Mouse (Mus musculus) embryonic facial prominence, embryonic 10.5 days (tissue): ENCODE measurements around the gene Zfp931. TPM values are rescaled to one million over a fixed set of nuclear protein-coding genes. Genes with fewer than 3 reads are reported as not detected.
"Not testable (repeated sequence)": the region's sequence is repeated elsewhere in the genome, so short reads cannot be mapped to it uniquely, and the experiment has no call there.

ENCODE experiments used
- DNase-seq: peaks from one replicate; pipeline ENCODE4 v3.0.0-alpha.2; 2017; ENCODE audit warnings: low spot score
- H3K27ac ChIP-seq: fragments of 300-500 bp; sonication (generic); replicated peaks from 2 replicates; pipeline ENCODE4 v1.5.1; 2016; ENCODE audit warnings: mild to moderate bottlenecking
- H3K27me3 ChIP-seq: fragments of 300-500 bp; sonication (generic); replicated peaks from 2 replicates; pipeline ENCODE4 v1.6.1; 2016; ENCODE audit warnings: low read depth, mild to moderate bottlenecking; ENCODE audit not compliant: poor library complexity, severe bottlenecking
- H3K36me3 ChIP-seq: fragments of 300-500 bp; sonication (generic); replicated peaks from 2 replicates; pipeline ENCODE4 v1.6.1; 2016; ENCODE audit warnings: mild to moderate bottlenecking, moderate library complexity
- H3K4me1 ChIP-seq: fragments of 300-500 bp; sonication (generic); 2 replicates; pipeline ENCODE4 v1.6.1; 2016
- H3K4me3 ChIP-seq: fragments of 300-500 bp; sonication (generic); 2 replicates; pipeline ENCODE4 v1.5.1; 2016; ENCODE audit warnings: mild to moderate bottlenecking, moderate library complexity
- H3K9me3 ChIP-seq: fragments of 300-500 bp; sonication (generic); 2 replicates; pipeline ENCODE4 v1.6.1; 2016; ENCODE audit warnings: mild to moderate bottlenecking
- WGBS: fragments of 180-500 bp; shearing (Covaris S2); methylation state at CpG from one replicate; pipeline ENCODE4 v1.1.7; 2016; 5-methylcytosine and 5-hydroxymethylcytosine counted together
- polyA plus RNA-seq: library from polyadenylated mRNA; unstranded; fragments of >200 nt; fragmentation: Nextera tagmentation; extraction: Ambion mirVana; gene quantifications from 2 replicates; pipeline ENCODE4 v1.2.1, GENCODE M21; 2016

Gene Zfp931
- polyA plus RNA-seq, 1 experiment from 2014 or later = 16.5 TPM

DNA sequence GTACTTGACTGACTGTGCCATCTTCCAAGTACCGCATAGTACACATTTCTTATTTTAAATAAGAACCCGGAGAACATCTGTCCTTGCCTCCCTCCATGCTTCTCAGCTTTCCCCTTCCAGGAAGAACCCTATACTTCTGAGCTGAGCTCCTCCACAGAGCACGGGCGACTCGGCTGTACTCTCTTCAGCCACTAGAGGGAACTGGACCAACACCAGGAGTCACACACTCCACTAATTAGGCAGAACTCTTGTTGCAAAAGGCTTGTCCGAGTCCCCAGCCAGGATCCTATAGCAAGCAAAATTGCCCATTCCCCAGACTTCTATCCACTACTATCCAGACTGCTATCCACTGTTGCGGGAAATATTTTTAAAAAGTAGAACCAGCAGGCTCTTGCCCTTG is 23.7 kb upstream of the Zfp931 start:
- 13% methylated on average over 7 of the region's 7 CpGs for WGBS
- DNase-seq = peak; percentile 74
- H3K27ac ChIP-seq = no peak overlapping the region

DNA sequence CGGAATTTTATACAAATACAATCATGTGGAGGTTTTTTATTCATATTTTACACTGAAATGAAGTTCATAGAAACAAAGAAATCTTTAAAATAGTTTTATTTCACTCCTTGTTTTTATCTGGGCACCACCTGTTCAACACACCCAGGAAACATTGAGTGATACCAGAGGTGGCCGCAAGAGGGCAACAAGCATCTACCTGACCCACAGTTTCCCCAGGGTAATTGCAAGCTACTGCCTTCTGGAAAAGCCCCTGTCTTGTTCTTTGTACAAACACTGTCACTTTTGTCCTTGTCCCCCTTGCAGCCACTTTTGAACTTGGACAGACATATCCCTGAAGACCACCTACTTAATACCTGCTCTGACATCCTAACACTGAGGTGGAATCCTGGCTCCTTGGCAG is 19.7 kb upstream of the Zfp931 start:
- Histone ChIP-seq H3K4me3 (no peak overlapping the region), H3K4me1 (peaks cover 6% of the 10 kb centered on the region; the same call in 1 of the 2 replicates), H3K9me3 (no peaks in the 10 kb centered on the region), H3K36me3 (no peaks in the 10 kb centered on the region), H3K27ac (no peak overlapping the region), H3K27me3 (no peaks in the 10 kb centered on the region)
- DNase-seq = peak; percentile 71
- 4% methylated on average over 2 of the region's 2 CpGs for WGBS

More for the DNA sequence above, 23.7 kb upstream of the Zfp931 start:
- Histone ChIP-seq H3K27me3 (no peaks in the 10 kb centered on the region), H3K36me3 (no peaks in the 10 kb centered on the region), H3K4me3 (no peak overlapping the region), H3K4me1 (peaks cover 6% of the 10 kb centered on the region; the same call in 1 of the 2 replicates), H3K9me3 (no peaks in the 10 kb centered on the region)

DNA sequence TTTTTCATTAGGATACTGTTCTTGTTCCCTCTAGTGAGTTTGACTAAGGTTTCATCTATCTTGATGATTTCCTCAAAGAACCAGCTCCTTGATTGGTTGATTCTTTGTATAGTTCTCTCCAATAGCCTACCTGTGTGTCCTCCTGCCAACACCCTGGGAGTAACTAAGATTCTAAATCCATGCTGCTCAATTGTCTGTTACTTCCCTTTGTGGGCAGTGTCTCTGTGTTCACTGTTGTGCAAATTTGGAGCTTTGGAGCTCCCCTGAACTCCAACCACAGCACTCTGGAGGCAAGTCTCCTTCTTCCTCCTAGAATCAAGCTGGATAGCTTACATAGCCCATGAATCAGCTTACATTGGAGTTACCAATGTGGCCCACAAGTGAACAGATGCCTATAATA is 11.3 kb upstream of the Zfp931 start:
- no peaks in the 10 kb centered on the region for H3K27me3 ChIP-seq
- no peaks in the 10 kb centered on the region for H3K4me1 ChIP-seq
- DNase-seq = no peak
- H3K36me3 ChIP-seq = no peaks in the 10 kb centered on the region
- no peak overlapping the region for H3K27ac ChIP-seq
- no peaks in the 10 kb centered on the region for H3K9me3 ChIP-seq
- H3K4me3 ChIP-seq = no peak overlapping the region

DNA sequence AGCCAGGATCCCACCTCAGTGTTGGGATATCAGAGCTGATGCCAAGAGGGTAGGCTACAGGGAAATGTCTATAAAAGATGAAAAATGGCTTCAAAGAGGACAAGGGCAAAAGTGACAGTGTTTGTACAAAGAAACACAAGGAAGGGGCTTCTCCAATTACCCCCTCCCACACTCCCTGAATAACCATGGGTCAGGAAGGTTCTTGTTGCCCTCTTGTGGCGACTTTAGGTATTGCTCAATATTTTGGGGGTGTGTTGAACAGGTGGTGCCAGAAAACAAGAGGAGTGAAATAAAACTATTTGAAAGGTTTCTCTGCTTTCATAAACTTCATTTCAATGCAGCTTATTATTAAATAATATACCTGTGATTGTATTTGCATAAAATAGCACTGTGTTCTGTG is 20.1 kb downstream of the Zfp931 start:
- Histone ChIP-seq H3K27ac (no peak overlapping the region), H3K4me3 (no peak overlapping the region), H3K27me3 (no peaks in the 10 kb centered on the region), H3K36me3 (peaks cover 23% of the 10 kb centered on the region), H3K4me1 (no peaks in the 10 kb centered on the region), H3K9me3 (peaks cover 7% of the 10 kb centered on the region; the same call in 1 of the 2 replicates)
- 11% methylated on average over 1 of the region's 1 CpGs for WGBS
- peak; percentile 44 for DNase-seq

DNA sequence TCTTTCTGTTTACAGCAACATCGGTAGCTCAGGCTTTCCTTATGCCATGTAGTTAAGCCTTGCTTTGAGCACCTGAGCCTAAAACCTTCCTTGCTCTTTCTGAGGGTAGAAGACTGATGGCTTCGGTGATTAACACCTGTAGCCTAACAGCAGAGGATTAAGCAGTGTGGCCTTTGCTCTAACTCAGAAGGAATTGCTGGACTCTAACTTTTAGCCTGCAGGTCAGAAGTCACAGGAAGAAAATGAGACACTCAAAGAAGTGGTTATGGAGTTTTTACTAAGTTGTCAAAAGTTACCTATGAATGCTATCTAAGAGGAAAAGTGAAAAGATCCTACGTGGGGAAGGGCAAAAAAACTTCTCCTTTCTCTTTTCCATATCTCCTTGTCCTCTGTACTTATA is 50.7 kb downstream of the Zfp931 start:
- DNase-seq, H3K27ac ChIP-seq, H3K9me3 ChIP-seq, H3K36me3 ChIP-seq, H3K27me3 ChIP-seq, H3K4me3 ChIP-seq, H3K4me1 ChIP-seq: not testable (repeated sequence)
- WGBS = 90% methylated on average over 3 of the region's 3 CpGs

DNA sequence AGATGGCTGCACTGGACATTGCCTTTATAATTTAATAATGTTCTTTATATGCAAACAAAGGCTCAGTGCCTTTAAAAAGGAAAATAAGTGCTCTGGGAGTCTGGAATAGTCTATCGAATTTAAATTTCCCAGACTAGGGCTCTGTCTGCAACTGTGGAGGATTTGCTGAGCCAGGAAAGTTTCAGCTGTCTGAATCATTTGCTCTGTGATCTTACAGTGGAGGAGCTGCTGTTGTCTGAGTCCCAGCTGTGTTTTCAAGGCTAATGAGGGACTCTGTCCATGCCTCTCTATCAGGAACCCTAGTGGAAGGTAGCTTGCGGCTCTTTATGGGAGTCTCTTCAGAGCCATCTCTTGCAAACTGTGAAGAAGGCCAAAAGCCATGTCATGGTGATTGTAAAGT is 54.4 kb downstream of the Zfp931 start:
- not testable (repeated sequence) for H3K27ac ChIP-seq, H3K27me3 ChIP-seq, H3K4me1 ChIP-seq, H3K9me3 ChIP-seq, H3K36me3 ChIP-seq, DNase-seq
- H3K4me3 ChIP-seq = peak overlapping the region; percentile 61
- WGBS = 39% methylated on average over 2 of the region's 2 CpGs

DNA sequence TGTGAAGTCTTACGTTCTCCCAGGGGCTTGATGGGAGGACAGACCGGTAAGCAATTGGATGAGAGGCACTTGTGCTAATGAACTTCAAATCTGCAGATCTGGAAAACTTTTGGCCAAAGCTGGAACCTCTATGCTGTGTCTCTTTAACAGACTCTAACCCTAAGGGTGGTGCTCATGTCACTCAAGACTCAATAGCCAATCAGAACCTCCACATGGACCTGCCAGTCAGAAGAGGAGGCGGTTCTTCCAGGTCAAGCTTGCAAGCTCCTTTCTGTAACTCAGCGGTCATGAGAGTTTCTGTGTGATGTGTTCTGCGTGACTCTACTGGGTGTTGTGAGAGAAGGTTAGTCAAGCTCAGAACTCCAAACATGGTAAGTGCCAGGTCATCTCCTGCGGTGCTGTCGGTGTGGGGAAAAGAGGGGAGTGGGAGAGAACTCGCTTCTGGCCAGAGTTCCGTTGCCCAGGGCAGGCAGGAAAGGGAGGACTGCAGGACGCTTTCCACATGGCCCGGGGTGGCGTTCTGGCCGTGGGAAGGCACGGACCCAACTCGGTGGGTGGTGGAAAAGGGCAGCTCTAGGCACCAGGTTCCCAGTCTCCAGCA is 55.2 kb downstream of the Zfp931 start, which contains the start of gene Zfp971:
Zfp971 (plus strand) TSS at position 274 of the 601 bp plus-strand sequence.
- H3K4me1 ChIP-seq, H3K27me3 ChIP-seq, H3K36me3 ChIP-seq, H3K9me3 ChIP-seq: not testable (repeated sequence)
- Histone ChIP-seq H3K4me3 (peak within 1 kb of the TSS; percentile 61), H3K27ac (peak within 1 kb of the TSS; percentile 58; the same call in 1 of the 2 replicates)
- WGBS = 1% methylated on average over 15 of the region's 15 CpGs
- DNase-seq = peak; percentile 29

DNA sequence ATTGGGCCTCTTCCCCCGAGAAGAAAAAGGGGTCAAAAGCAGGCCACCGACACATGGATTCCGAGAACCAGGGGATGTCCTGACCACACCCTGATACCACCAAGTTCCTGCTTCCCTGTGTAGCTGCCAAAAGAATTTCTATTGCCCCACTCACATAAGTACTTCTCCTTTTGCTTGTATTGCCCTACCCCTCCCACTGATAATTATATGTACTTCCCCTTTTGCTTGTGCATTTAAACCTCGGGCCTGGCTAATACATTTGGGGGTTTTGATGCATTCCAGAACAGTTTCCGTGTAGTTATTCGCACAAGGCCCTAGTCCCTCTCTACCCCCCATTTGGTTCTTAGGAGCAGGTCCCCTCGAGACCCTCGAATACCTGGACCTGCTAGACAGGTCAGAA is 57.5 kb downstream of the Zfp931 start:
- 87% methylated on average over 8 of the region's 8 CpGs for WGBS
- not testable (repeated sequence) for H3K27me3 ChIP-seq

DNA sequence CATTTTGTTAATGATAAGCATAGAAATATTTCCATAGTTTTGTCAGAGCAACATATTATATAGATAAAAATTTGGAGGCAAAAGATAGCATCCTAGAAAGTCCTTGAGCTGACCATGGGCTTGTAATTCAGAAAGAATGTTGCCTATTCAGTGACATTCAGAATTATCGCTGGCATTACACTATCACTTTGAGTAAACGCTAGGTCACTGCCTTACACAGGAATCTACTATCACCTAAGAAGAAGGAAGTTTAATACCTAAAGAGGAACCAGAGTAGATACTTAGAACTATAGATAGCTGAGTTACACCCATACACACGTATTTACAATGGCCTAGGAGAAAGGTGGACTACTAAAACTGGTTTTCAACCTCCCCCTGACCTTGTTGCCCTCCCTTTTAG is 58.8 kb downstream of the Zfp931 start:
- not testable (repeated sequence) for H3K27me3 ChIP-seq, DNase-seq, H3K4me3 ChIP-seq, H3K27ac ChIP-seq, H3K9me3 ChIP-seq, H3K4me1 ChIP-seq, H3K36me3 ChIP-seq
- WGBS = 85% methylated on average over 3 of the region's 3 CpGs

More for the DNA sequence above, 57.5 kb downstream of the Zfp931 start:
- H3K4me3 ChIP-seq, DNase-seq, H3K36me3 ChIP-seq, H3K9me3 ChIP-seq, H3K4me1 ChIP-seq, H3K27ac ChIP-seq: not testable (repeated sequence)

Other genes with a start within 250 kb of the Zfp931 start
- 35.1 and 40.2 TPM in 2 replicates for gene Gm14325, start 238.1 kb downstream of the Zfp931 start, polyA plus RNA-seq
- gene Gm14327, start 181.4 kb downstream of the Zfp931 start, polyA plus RNA-seq = 2.9 and 3.4 TPM in 2 replicates
- gene Zfp972, start 152.9 kb downstream of the Zfp931 start, polyA plus RNA-seq = not detected in 2 replicates
- gene Gm14326, start 121.2 kb downstream of the Zfp931 start, polyA plus RNA-seq = 16.7 and 22.3 TPM in 2 replicates
- gene Zfp971, start 55.2 kb downstream of the Zfp931 start, polyA plus RNA-seq = 14.7 and 15.0 TPM in 2 replicates
- 3.8 and 4.6 TPM in 2 replicates for gene Phactr3, start 40.5 kb upstream of the Zfp931 start, polyA plus RNA-seq